Mouse (Mus musculus): ENCODE data around the gene Sbp. TPM values are rescaled to one million over a fixed set of nuclear protein-coding genes. Genes with fewer than 3 reads are reported as not detected.
A peak's percentile ranks its signal among the peaks of the same experiment; 100 is the strongest.

Gene Sbp
- polyA plus RNA-seq, 1 experiment from 2014 or later = not detected

DNA sequence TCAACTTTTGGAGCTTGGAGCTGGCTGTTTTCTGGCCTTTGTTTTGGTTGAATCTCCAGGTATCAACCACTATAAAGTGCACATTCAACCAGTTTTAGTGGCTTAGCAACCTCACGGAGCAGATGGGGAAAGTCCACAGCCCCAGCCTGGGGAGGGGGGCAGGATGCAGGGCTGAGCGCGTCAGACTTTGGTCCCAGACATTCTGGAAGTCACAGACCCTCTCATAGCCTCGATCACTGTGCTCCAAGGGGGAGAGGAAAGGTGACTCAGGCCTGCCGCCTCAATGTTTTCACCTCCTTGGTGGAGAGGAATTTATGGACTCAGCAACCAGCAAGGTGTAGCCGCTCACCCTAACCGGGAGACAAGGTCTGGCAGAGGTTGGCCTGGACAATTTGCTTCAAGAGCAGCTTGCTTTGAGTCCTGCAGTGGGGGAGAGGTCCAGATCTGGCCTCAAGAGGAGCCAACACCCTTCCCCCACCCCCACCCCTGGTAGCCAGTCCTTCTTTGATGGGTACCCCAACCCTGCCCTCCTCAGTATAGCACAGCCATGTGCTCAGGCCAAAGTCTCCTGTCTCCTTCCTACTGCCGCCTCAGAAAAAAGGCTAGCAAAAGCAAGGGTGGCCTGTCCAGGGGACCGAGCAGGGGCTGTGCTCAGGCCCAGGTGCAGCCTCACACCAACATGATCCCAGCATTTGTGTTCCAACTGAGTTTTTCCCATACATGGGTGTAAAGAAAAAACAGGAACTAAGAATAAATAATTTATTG, 51.5 kb downstream of the Sbp start:
- Histone ChIP-seq H3K9me3 (ENCODE audit: low read depth, low read length) (no peaks in the 10 kb centered on the region), H3K27me3 (ENCODE audit: insufficient read depth, low read length) (no peaks in the 10 kb centered on the region), H3K36me3 (ENCODE audit: insufficient read depth) (no peaks in the 10 kb centered on the region), H3K4me2 (peak overlapping the region; percentile 56), H3K4me3 (ENCODE audit: low read depth, low read length) (peak overlapping the region; percentile 17; the same call in 1 of the 2 replicates), H3K4me1 (ENCODE audit: insufficient read depth) (peaks cover 5% of the 10 kb centered on the region; the same call in 1 of the 2 replicates), H3K9ac (no peak overlapping the region), H3K27ac (ENCODE audit: low read depth) (no peak overlapping the region)
- no peak for TF ChIP-seq CTCF (IDR thresholded peaks at IDR 0.05; ENCODE audit: low read depth)
- no peak for DNase-seq
- WGBS = 60% methylated on average over 9 of the region's 9 CpGs
- peak; percentile 72 for ATAC-seq (ENCODE audit: insufficient read depth)

DNA sequence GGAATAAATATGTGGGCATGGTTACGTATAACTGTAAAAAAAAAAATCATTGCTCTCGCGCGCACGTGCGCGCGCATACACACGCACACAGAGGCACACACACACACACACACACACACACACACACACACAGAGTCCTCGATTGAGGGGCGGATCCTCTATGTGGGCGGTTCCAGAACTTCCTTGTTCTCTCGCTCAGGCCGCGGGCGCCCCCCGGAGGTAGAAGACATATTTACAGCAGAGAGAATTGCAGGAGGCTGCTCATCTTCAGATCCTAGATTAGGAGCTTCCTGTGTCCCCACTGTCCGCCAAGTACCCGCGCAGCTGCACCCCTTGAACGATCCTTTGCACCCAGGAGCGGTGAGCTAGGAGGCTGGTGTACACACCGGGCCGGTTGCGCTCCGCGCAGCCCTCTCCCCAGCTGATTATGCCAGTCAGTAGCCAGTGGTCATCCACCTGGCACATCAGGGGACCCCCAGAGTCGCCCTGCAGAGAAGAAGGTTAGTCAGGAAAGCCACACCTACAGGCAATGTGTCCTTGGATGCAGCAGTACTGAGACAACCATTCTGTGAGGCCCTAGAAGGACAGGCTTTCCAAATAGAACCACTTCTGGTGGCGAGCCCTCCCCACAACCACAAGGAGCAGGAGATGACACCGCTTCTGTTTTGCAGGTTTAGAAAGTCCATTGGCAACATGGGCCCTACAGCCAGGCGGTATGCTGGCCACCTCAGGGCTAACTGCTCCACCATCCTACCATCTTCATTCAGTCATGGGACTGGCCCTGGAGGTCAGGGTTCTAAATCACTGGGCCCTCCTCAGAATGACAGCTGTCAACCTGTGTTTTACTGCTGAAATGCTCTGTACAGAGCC, 52.3 kb downstream of the Sbp start:
- peak overlapping the region; percentile 17; the same call in 1 of the 2 replicates for H3K4me3 ChIP-seq (ENCODE audit: low read depth, low read length)
- H3K36me3 ChIP-seq (ENCODE audit: insufficient read depth) = no peaks in the 10 kb centered on the region
- no peak overlapping the region for H3K27ac ChIP-seq (ENCODE audit: low read depth)
- 12% methylated on average over 31 of the region's 31 CpGs for WGBS
- H3K27me3 ChIP-seq (ENCODE audit: insufficient read depth, low read length) = no peaks in the 10 kb centered on the region
- ATAC-seq (ENCODE audit: insufficient read depth) (peak; percentile 68), DNase-seq (peak; percentile 97)
- H3K4me1 ChIP-seq (ENCODE audit: insufficient read depth) = peaks cover 5% of the 10 kb centered on the region; the same call in 1 of the 2 replicates
- H3K4me2 ChIP-seq = peak overlapping the region; percentile 56
- peak; percentile 80 for TF ChIP-seq CTCF (IDR thresholded peaks at IDR 0.05; ENCODE audit: low read depth)
- H3K9me3 ChIP-seq (ENCODE audit: low read depth, low read length) = no peaks in the 10 kb centered on the region
- peak overlapping the region; percentile 23; the same call in 1 of the 2 replicates for H3K9ac ChIP-seq

DNA sequence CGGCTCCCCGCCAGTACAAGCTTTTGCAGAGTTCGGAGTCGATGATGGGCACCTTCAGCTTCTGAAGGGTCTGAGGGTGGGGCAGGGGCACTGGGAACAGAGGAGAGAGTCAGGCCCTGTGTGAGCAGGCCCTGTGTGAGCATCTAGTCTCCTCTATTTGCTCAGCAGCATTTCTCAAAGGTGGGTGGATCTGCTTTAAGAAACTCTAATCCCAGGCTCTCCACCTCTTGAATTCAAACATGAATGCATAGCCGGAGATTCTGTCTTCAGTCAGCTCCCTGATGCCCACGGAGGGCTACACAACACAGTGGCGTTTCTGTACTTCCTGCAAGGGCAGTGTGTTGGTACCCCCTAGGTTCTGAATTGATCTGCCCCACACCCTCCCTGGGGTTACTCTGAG, 53.2 kb downstream of the Sbp start:
- no peak for ATAC-seq (ENCODE audit: insufficient read depth)
- Histone ChIP-seq H3K9me3 (ENCODE audit: low read depth, low read length) (no peaks in the 10 kb centered on the region), H3K4me2 (no peak overlapping the region), H3K9ac (no peak overlapping the region), H3K4me3 (ENCODE audit: low read depth, low read length) (no peak overlapping the region), H3K36me3 (ENCODE audit: insufficient read depth) (no peaks in the 10 kb centered on the region), H3K4me1 (ENCODE audit: insufficient read depth) (peaks cover 5% of the 10 kb centered on the region; the same call in 1 of the 2 replicates), H3K27me3 (ENCODE audit: insufficient read depth, low read length) (no peaks in the 10 kb centered on the region), H3K27ac (ENCODE audit: low read depth) (no peak overlapping the region)
- WGBS = 67% methylated on average over 7 of the region's 7 CpGs
- DNase-seq = no peak
- no peak for TF ChIP-seq CTCF (IDR thresholded peaks at IDR 0.05; ENCODE audit: low read depth)

Other genes starting within 250 kb of the Sbp start
- 0.17 TPM in 1 of 2 replicates, not detected in the other for gene 1520401A03Rik, start 218.9 kb upstream of the Sbp start, polyA plus RNA-seq (2014; fragmentation: Nextera tagmentation; extraction: Ambion mirVana)
- 68.4 and 79.0 TPM in 2 replicates for gene Pkmyt1, start 215.3 kb upstream of the Sbp start, polyA plus RNA-seq (2014; fragmentation: Nextera tagmentation; extraction: Ambion mirVana)
- 35.8 TPM in 2 replicates for gene Paqr4, start 200.8 kb upstream of the Sbp start, polyA plus RNA-seq (2014; fragmentation: Nextera tagmentation; extraction: Ambion mirVana)
- gene Kremen2, start 195.8 kb upstream of the Sbp start, polyA plus RNA-seq (2014; fragmentation: Nextera tagmentation; extraction: Ambion mirVana) = not detected in 2 replicates
- 64.9 and 73.4 TPM in 2 replicates for gene Flywch1, start 170.1 kb upstream of the Sbp start, polyA plus RNA-seq (2014; fragmentation: Nextera tagmentation; extraction: Ambion mirVana)
- 28.4 and 29.3 TPM in 2 replicates for gene Flywch2, start 155.6 kb upstream of the Sbp start, polyA plus RNA-seq (2014; fragmentation: Nextera tagmentation; extraction: Ambion mirVana)
- gene Srrm2, start 151.1 kb upstream of the Sbp start, polyA plus RNA-seq (2014; fragmentation: Nextera tagmentation; extraction: Ambion mirVana) = 429 and 491 TPM in 2 replicates
- 1,057 and 1,075 TPM in 2 replicates for gene Elob, start 112.5 kb upstream of the Sbp start, polyA plus RNA-seq (2014; fragmentation: Nextera tagmentation; extraction: Ambion mirVana)
- gene Prss33, start 105.6 kb upstream of the Sbp start, polyA plus RNA-seq (2014; fragmentation: Nextera tagmentation; extraction: Ambion mirVana) = not detected in 2 replicates
- not detected in 2 replicates for gene Prss32, start 97.8 kb upstream of the Sbp start, polyA plus RNA-seq (2014; fragmentation: Nextera tagmentation; extraction: Ambion mirVana)
- gene Prss41, start 97.5 kb upstream of the Sbp start, polyA plus RNA-seq (2014; fragmentation: Nextera tagmentation; extraction: Ambion mirVana) = 1.0 and 1.4 TPM in 2 replicates
- gene Prss21, start 73.6 kb upstream of the Sbp start, polyA plus RNA-seq (2014; fragmentation: Nextera tagmentation; extraction: Ambion mirVana) = not detected in 2 replicates
- 1.0 TPM in 1 of 2 replicates, not detected in the other for gene Dcpp1, start 60.8 kb upstream of the Sbp start, polyA plus RNA-seq (2014; fragmentation: Nextera tagmentation; extraction: Ambion mirVana)
- not detected in 2 replicates for gene Dcpp2, start 60.8 kb upstream of the Sbp start, polyA plus RNA-seq (2014; fragmentation: Nextera tagmentation; extraction: Ambion mirVana)
- 2.2 TPM in 2 replicates for gene Dcpp3, start 24.2 kb upstream of the Sbp start, polyA plus RNA-seq (2014; fragmentation: Nextera tagmentation; extraction: Ambion mirVana)
- not detected in 2 replicates for gene Sbpl, start 13.6 kb downstream of the Sbp start, polyA plus RNA-seq (2014; fragmentation: Nextera tagmentation; extraction: Ambion mirVana)
- gene Prss30, start 38.9 kb downstream of the Sbp start, polyA plus RNA-seq (2014; fragmentation: Nextera tagmentation; extraction: Ambion mirVana) = 0.20 TPM in 1 of 2 replicates, not detected in the other
- 2.1 TPM in 2 replicates for gene Prss22, start 56.4 kb downstream of the Sbp start, polyA plus RNA-seq (2014; fragmentation: Nextera tagmentation; extraction: Ambion mirVana)
- gene Prss27, start 96.5 kb downstream of the Sbp start, polyA plus RNA-seq (2014; fragmentation: Nextera tagmentation; extraction: Ambion mirVana) = 0.20 and 0.24 TPM in 2 replicates
- gene Kctd5, start 131.8 kb downstream of the Sbp start, polyA plus RNA-seq (2014; fragmentation: Nextera tagmentation; extraction: Ambion mirVana) = 64.4 and 69.6 TPM in 2 replicates
- 34.9 and 37.3 TPM in 2 replicates for gene Pdpk1, start 209.3 kb downstream of the Sbp start, polyA plus RNA-seq (2014; fragmentation: Nextera tagmentation; extraction: Ambion mirVana)
- gene Amdhd2, start 222.1 kb downstream of the Sbp start, polyA plus RNA-seq (2014; fragmentation: Nextera tagmentation; extraction: Ambion mirVana) = 23.6 and 33.3 TPM in 2 replicates
- gene Atp6v0c, start 228.0 kb downstream of the Sbp start, polyA plus RNA-seq (2014; fragmentation: Nextera tagmentation; extraction: Ambion mirVana) = 450 and 473 TPM in 2 replicates